Mouse (Mus musculus) heart, embryonic 16.5 days (tissue): ENCODE results near the gene Slc16a13. TPM values are rescaled to one million over a fixed set of nuclear protein-coding genes. Genes with fewer than 3 reads are reported as not detected.

ENCODE experiments used
- ATAC-seq: fragments of 200-750 bp; cut with Nextera tagmentation; replicated peaks from 2 replicates; pipeline ENCODE4 v1.8.0; 2017; ENCODE audit warnings: moderate number of reproducible peaks; ENCODE audit not compliant: insufficient read depth, low FRiP score; ENCODE audit errors: extremely low read depth
- H3K27ac ChIP-seq: fragments of 300-500 bp; sonication (generic); 2 replicates; pipeline ENCODE4 v1.5.1; 2014; ENCODE audit warnings: mild to moderate bottlenecking, low read length, control low read depth, moderate library complexity
- H3K27me3 ChIP-seq: fragments of 300-500 bp; sonication (generic); 2 replicates; pipeline ENCODE4 v1.6.1; 2014; ENCODE audit warnings: low read length, mixed read lengths; ENCODE audit not compliant: control insufficient read depth, insufficient read depth
- H3K36me3 ChIP-seq: fragments of 300-500 bp; sonication (generic); 2 replicates; pipeline ENCODE4 v1.6.1; 2014; ENCODE audit not compliant: control insufficient read depth, insufficient read depth
- H3K4me1 ChIP-seq: fragments of 300-500 bp; sonication (generic); 2 replicates; pipeline ENCODE4 v1.6.1; 2014; ENCODE audit warnings: low read length, mixed read lengths; ENCODE audit not compliant: control insufficient read depth, insufficient read depth
- H3K4me2 ChIP-seq: fragments of 300-500 bp; sonication (generic); 2 replicates; pipeline ENCODE4 v1.6.1; 2014; ENCODE audit warnings: low read depth, mild to moderate bottlenecking, control low read depth, low read length
- H3K4me3 ChIP-seq: fragments of 300-500 bp; sonication (generic); 2 replicates; pipeline ENCODE4 v1.5.1; 2014; ENCODE audit warnings: mild to moderate bottlenecking, control low read depth, low read length
- H3K9ac ChIP-seq: fragments of 300-500 bp; sonication (generic); 2 replicates; pipeline ENCODE4 v1.6.1; 2014; ENCODE audit warnings: low read length, control low read depth
- H3K9me3 ChIP-seq: fragments of 300-500 bp; sonication (generic); replicated peaks from 2 replicates; pipeline ENCODE4 v1.6.1; 2016; ENCODE audit warnings: low read length; ENCODE audit not compliant: control insufficient read depth
- WGBS: fragments of 180-500 bp; shearing (Covaris S2); extraction: QIAGEN DNeasy Blood & Tissue Kit; methylation state at CpG from one replicate; pipeline ENCODE4 v1.1.7; 2014; 5-methylcytosine and 5-hydroxymethylcytosine counted together
- polyA plus RNA-seq: library from polyadenylated mRNA; unstranded; fragments of >200 nt; fragmentation: Nextera tagmentation; extraction: Ambion mirVana; gene quantifications from 2 replicates; pipeline ENCODE4 v1.2.1, GENCODE M21; 2015

Slc16a13 gene
- polyA plus RNA-seq, 1 experiment from 2014 or later, result 5.6 TPM

- ATAC-seq, result no peak
- no peaks in the 10 kb centered on the region for H3K9me3 ChIP-seq
- no peak overlapping the region for H3K4me3 ChIP-seq
- H3K36me3 ChIP-seq, result no peaks in the 10 kb centered on the region
- H3K9ac ChIP-seq, result no peak overlapping the region
- peaks cover 6% of the 10 kb centered on the region for H3K27me3 ChIP-seq
- 38% methylated on average over 9 of the region's 9 CpGs for WGBS
- no peak overlapping the region for H3K27ac ChIP-seq
- no peaks in the 10 kb centered on the region for H3K4me1 ChIP-seq
- no peak overlapping the region for H3K4me2 ChIP-seq
Observed at GRCm38 (mm10) chr11:70247136-70247845, 26.4 kb upstream of the Slc16a13 start.

GRCm38 (mm10) chr11:70242591-70242990 lies 21.7 kb upstream of the Slc16a13 start:
- peaks cover 5% of the 10 kb centered on the region; the same call in 1 of the 2 replicates for H3K27me3 ChIP-seq
- WGBS, result 63% methylated on average over 11 of the region's 11 CpGs
- H3K9me3 ChIP-seq, result no peaks in the 10 kb centered on the region
- H3K9ac ChIP-seq, result no peak overlapping the region
- H3K27ac ChIP-seq, result no peak overlapping the region
- no peak overlapping the region for H3K4me3 ChIP-seq
- no peak overlapping the region for H3K4me2 ChIP-seq
- no peaks in the 10 kb centered on the region for H3K36me3 ChIP-seq
- no peak for ATAC-seq
- peaks cover 15% of the 10 kb centered on the region for H3K4me1 ChIP-seq

DNA sequence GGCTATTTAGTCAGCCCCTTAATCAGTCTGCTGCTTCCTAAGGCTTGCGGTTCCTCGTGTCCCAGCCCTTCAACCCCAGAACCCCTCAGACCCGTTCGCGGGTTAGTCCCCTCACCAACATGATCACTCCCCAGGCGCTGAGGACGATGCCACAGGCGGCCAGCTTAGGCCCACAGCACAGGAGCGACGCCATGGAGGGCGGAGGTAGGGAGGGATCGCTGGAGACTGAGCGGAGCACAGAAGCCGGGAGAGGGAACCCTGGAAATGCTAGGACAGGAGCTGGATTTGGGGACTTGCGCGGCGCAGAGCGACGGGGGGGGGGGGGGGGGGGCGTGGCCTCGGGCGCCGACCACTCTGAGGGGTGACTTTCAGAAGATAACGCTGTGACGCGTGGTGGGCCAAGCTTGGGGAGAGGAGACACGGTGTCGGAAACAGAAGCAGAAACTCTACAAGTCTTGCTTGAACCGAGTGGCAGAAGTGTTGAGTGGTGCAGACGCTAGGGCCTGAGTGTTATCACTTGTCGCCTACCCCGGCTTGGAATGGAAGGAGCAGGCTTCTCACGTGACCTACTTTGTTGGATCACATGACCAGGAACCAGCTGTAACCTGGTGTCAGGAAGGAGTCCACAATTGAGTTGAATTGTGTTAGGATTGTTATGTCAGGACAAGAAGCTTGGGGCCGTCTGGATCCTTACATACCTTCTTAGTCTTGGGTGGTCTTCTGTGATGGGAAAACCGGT lies 18.8 kb upstream of the Slc16a13 start, which contains the start of the genes Gm21988 and Rnasek:
Gm21988 (minus strand) TSS at position 290 of the 739 bp plus-strand sequence.
Rnasek (minus strand) TSS at position 302 of the 739 bp plus-strand sequence.
- 1% methylated on average over 32 of the region's 35 CpGs for WGBS
- H3K27ac ChIP-seq, result peak within 1 kb of the TSS; percentile 95
- peak; percentile 15; the same call in 1 of the 2 replicates for ATAC-seq

GRCm38 (mm10) chr11:70238591-70239440 lies 18.0 kb upstream of the Slc16a13 start:
- Histone ChIP-seq H3K4me1 (peaks cover 26% of the 10 kb centered on the region), H3K4me3 (peak overlapping the region; percentile 98), H3K4me2 (peak overlapping the region; percentile 95), H3K27me3 (no peaks in the 10 kb centered on the region; the same call in 1 of the 2 replicates), H3K9me3 (no peaks in the 10 kb centered on the region), H3K27ac (peak overlapping the region; percentile 95), H3K36me3 (peaks cover 10% of the 10 kb centered on the region; the same call in 1 of the 2 replicates), H3K9ac (peak overlapping the region; percentile 94)
- ATAC-seq, result no peak
- 10% methylated on average over 23 of the region's 23 CpGs for WGBS

More for the DNA sequence above, 18.8 kb upstream of the Slc16a13 start, which contains the start of the genes Gm21988 and Rnasek:
- H3K9ac ChIP-seq, result peak within 1 kb of the TSS; percentile 94
- H3K4me1 ChIP-seq, result peaks cover 26% of the 10 kb centered on the region
- peak within 1 kb of the TSS; percentile 95 for H3K4me2 ChIP-seq
- H3K36me3 ChIP-seq, result peaks cover 10% of the 10 kb centered on the region; the same call in 1 of the 2 replicates
- H3K9me3 ChIP-seq, result no peaks in the 10 kb centered on the region
- peak within 1 kb of the TSS; percentile 98 for H3K4me3 ChIP-seq
- peaks cover 2% of the 10 kb centered on the region; the same call in 1 of the 2 replicates for H3K27me3 ChIP-seq

- H3K9ac ChIP-seq, result peak within 1 kb of the TSS; percentile 94
- under 1% methylated on average over 70 of the region's 70 CpGs for WGBS
Observed at GRCm38 (mm10) chr11:70237457-70238167, 16.7 kb upstream of the Slc16a13 start, which contains the start of gene 0610010K14Rik. 0610010K14Rik (minus strand) TSS chr11:70237914.

DNA sequence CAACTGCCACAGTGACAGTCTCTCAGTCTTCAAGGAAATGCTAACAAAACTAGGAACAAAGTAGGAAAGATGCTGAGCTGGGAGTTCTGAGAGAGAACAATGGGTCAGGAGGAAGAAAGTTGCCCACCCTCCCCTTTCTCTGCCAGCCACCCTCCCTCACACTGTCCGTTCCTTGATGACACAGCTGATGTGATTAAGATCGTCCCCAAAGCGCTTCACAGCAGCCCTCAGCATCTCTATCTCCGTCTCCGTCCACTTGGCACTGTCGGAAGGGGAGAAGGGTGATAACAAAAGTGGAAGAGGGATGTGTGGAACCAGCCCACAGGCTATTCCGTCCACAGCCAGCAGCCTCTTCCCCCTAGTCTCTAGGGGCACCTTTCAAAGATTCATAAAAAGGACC lies 15.9 kb upstream of the Slc16a13 start:
- no peaks in the 10 kb centered on the region for H3K9me3 ChIP-seq
- H3K4me2 ChIP-seq, result peak overlapping the region; percentile 95
- ATAC-seq, result no peak
- peaks cover 29% of the 10 kb centered on the region for H3K4me1 ChIP-seq
- H3K4me3 ChIP-seq, result peak overlapping the region; percentile 98
- H3K36me3 ChIP-seq, result peaks cover 10% of the 10 kb centered on the region; the same call in 1 of the 2 replicates
- peak overlapping the region; percentile 94 for H3K9ac ChIP-seq
- 16% methylated on average over 7 of the region's 7 CpGs for WGBS
- H3K27ac ChIP-seq, result peak overlapping the region; percentile 95
- no peaks in the 10 kb centered on the region for H3K27me3 ChIP-seq

More at GRCm38 (mm10) chr11:70237457-70238167, 16.7 kb upstream of the Slc16a13 start, which contains the start of gene 0610010K14Rik:
- Histone ChIP-seq H3K4me3 (peak within 1 kb of the TSS; percentile 98), H3K36me3 (peaks cover 10% of the 10 kb centered on the region; the same call in 1 of the 2 replicates), H3K27ac (peak within 1 kb of the TSS; percentile 95), H3K9me3 (no peaks in the 10 kb centered on the region), H3K27me3 (no peaks in the 10 kb centered on the region), H3K4me1 (peaks cover 26% of the 10 kb centered on the region), H3K4me2 (peak within 1 kb of the TSS; percentile 95)
- peak; percentile 94 for ATAC-seq

GRCm38 (mm10) chr11:70235254-70235900 lies 14.5 kb upstream of the Slc16a13 start:
- peaks cover 10% of the 10 kb centered on the region; the same call in 1 of the 2 replicates for H3K36me3 ChIP-seq
- no peaks in the 10 kb centered on the region for H3K9me3 ChIP-seq
- WGBS, result 87% methylated on average over 12 of the region's 12 CpGs
- no peak overlapping the region for H3K4me3 ChIP-seq
- no peak for ATAC-seq
- peaks cover 25% of the 10 kb centered on the region for H3K4me1 ChIP-seq
- H3K27me3 ChIP-seq, result no peaks in the 10 kb centered on the region
- H3K9ac ChIP-seq, result no peak overlapping the region
- H3K27ac ChIP-seq, result no peak overlapping the region
- no peak overlapping the region for H3K4me2 ChIP-seq
